Mouse (Mus musculus) layer of hippocampus, adult 18-20 months (tissue): Measurements from ENCODE around the gene Bpifb9b. TPM values are rescaled to one million over a fixed set of nuclear protein-coding genes. Genes with fewer than 3 reads are reported as not detected.
A peak's percentile ranks its signal among the peaks of the same experiment; 100 is the strongest.
"Not testable (repeated sequence)": the region's sequence is repeated elsewhere in the genome, so short reads cannot be mapped to it uniquely, and the experiment has no call there.

Experiments used
- DNase-seq, 2 experiments: peaks; one replicate each; pipeline ENCODE4 v3.0.0; 2022; ENCODE audit warnings: low spot score in 2 of 2
- long read RNA-seq: library from polyadenylated mRNA; stranded (forward); transcript quantifications from one replicate; pipeline ENCODE4 v2.0.0, GENCODE M21; 2021
- total RNA-seq, 2 experiments: library from RNA; stranded (reverse); gene quantifications; 2 replicates each; pipeline ENCODE4 v1.2.3; 2021

Bpifb9b gene
- not detected for total RNA-seq
- long read RNA-seq = 0 reads

GRCm38 (mm10) chr2:154306927-154307326 lies at the start of gene Bpifb9b:
Bpifb9b (plus strand) TSS chr2:154307227.
- not testable (repeated sequence) for DNase-seq

- not testable (repeated sequence) for DNase-seq
These were observed 49.5 kb upstream of the Bpifb9b start, which contains the start of gene Bpifb9a for GRCm38 (mm10) chr2:154257554-154257953. Bpifb9a (plus strand) TSS chr2:154257854.

DNA sequence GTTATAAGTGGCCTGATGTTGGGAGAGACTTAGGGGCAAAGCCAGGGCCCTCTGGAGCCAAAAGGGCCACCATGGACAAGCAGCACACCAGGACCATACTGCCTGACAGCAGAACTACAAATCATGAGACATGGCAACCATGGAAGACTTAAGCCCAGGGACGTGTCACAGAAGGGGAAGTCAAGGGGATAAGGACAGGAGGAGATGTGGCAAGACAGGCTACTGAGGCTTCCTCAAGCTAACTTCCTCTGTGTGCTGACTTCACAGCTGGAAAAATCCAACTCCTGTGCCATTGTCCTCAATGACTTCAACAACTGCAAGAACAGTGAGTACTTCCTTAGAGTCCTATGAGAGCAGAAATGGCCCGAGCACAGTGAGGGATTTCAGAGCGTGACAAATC lies 42.6 kb upstream of the Bpifb9b start:
- not testable (repeated sequence) for DNase-seq

- DNase-seq = not testable (repeated sequence)
These were observed 15.2 kb upstream of the Bpifb9b start for GRCm38 (mm10) chr2:154291866-154292265.

GRCm38 (mm10) chr2:154292833-154293232 lies 14.2 kb upstream of the Bpifb9b start:
- DNase-seq = no peak

DNA sequence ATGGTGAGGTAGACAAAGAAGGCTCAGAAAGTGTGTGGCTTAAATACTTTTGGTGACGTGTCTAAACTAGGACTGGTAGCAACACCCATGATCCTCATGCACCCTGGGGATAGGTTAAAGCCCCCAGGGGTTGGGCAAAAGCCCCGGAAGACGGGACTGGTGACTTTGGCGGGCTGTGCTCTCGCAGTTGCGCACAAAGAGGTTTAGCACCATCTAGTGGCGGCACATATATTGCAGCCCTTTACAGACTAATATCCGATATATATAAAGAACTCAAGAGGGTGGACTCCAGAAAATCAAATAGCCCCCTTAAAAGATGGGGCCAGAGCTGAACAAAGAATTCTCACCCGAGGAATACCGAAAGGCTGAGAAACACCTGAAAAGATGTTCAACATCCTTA lies 12.3 kb upstream of the Bpifb9b start:
- peak; percentile 9 to 61 for DNase-seq

- DNase-seq = peak; percentile 12 to 70
These were observed 6.5 kb upstream of the Bpifb9b start for GRCm38 (mm10) chr2:154300496-154300895.

DNA sequence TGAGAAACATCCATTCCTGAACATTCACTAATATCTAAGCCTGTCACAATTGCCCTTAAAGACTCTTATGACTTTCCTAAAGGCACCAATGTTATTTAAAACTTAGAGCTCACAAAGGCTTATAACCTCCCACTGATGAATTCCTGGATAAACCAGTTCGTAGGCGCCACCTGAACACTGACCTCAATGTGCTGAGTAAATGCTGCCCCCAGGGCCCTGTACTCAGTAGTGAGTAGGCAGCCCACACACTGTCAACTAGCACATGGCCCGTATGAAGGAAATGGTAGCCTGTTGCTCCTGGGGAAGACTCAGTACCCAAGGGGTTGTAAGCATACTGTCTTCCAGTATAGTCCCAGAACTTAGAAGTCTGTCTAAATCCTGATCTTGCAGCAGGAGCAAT lies 5.3 kb upstream of the Bpifb9b start:
- DNase-seq = no peak

DNA sequence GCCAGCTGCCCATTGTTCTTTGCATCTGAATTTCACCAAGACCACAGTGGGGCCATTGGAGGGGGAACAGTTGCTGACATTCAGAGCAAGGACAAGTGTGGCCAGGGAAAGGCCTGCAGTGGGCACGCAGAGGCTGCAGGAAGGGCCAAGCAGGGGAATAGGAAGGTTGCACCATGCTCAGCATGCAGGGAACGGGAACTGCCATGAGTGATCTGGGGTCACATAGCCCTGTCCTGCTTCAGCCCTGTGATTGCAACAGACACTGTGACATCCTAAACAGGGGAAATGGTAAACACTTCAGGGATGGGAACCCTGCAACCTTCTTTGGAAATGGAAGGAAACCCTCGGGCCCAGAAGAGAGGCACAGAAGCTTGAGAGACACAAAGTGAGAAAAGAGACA lies 2.4 kb upstream of the Bpifb9b start:
- DNase-seq = not testable (repeated sequence)

DNA sequence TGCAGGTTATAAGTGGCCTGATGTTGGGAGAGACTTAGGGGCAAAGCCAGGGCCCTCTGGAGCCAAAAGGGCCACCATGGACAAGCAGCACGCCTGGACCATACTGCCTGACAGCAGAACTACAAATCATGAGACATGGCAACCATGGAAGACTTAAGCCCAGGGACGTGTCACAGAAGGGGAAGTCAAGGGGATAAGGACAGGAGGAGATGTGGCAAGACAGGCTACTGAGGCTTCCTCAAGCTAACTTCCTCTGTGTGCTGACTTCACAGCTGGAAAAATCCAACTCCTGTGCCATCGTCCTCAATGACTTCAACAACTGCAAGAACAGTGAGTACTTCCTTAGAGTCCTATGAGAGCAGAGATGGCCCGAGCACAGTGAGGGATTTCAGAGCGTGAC lies 6.7 kb downstream of the Bpifb9b start:
- DNase-seq = not testable (repeated sequence)

DNA sequence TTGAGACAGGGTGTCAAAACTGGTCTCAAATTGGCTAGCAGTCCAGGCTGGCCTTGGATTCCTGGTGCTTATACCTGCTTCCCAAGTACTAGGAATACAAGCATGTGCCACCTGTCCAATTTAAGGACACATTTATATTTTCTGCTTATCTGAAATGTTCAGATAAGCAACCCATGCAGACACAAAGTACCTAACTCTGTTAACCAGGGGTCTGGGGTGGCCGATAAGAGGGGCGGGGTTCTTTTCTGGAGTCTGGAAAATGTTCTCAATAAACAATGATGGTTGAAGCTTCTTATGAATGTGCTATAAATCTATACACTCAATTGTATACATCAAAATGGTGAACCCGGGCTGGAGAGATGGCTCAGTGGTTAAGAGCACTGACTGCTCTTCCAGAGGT lies 19.8 kb downstream of the Bpifb9b start:
- DNase-seq = no peak

GRCm38 (mm10) chr2:154335572-154335971 lies 28.5 kb downstream of the Bpifb9b start:
- DNase-seq = no peak

DNA sequence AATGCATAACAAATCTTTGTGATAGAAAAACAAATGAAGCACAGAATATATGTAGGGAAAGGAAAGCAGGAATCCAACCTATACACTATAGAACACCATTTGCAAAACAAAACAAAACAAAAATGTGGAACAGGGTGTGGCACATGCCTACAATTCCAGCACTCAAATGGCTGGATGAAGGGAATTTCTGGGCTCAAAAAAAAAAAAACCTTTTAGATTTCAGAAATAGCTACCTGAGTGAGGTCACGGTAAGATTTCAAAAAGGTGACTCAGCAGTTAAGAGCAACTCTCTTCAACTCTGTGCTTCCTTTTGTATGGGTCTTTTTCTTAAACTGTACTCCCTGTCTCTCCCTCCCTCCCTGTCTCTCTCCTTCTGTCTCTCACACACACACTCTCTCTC lies 31.1 kb downstream of the Bpifb9b start:
- DNase-seq = no peak

DNA sequence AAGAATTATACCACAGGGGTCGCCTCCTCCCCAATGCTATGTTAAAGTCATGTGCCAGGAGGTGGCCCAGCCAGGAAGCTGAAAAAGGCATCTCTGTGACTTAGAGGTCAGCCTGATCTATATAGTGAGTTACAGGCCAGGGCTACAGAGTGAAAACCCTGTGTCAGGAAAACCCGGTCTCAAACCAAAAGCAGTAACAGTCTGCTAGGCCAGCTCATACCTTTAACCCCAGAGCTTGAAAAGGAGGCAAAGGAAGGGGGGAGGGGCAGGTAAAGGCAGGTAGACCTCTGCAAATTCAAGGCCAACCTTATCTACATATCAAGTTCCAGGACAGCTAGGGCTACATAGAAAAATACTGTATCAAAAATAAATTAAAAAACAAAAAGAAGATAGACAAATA lies 32.3 kb downstream of the Bpifb9b start:
- no peak for DNase-seq

GRCm38 (mm10) chr2:154348152-154348551 lies 41.1 kb downstream of the Bpifb9b start:
- no peak for DNase-seq

DNA sequence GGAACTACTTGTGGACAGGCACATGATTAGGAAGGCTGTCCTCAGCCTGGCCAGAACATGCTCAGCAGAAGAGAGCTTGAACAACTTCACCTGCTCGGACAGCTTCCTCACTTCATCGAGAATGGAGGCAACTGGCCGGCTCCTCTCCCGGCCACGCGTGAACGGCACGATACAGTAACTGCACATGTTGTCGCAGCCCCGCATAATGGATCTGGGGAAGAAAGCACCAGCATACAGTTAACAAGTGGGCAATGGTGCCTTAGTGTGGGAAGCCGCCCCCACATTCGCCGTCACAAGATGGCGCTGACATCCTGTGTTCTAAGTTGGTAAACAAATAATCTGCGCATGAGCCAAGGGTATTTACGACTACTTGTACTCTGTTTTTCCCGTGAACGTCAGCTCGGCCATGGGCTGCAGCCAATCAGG lies 47.0 kb downstream of the Bpifb9b start:
- DNase-seq = peak in 1 of 2 experiments; percentile 26

DNA sequence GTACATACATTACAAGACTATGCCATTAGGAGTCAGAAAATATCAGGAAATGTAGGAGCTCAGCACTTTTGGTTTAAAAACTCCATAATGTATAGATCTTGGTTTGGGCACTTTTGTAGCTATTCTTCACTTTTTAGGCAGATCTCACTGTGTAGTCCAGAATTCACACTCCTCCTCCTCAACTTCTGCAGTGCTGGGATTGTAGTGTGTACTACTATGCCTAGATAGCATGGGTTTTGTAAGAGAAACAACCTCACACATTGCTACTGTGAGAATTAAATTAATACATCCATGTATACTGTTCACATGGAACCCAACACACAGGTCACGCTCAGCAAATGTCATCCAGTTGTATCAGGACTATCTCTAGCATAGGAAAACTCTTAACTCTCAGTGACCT lies 60.5 kb downstream of the Bpifb9b start:
- DNase-seq = no peak

Other genes with a start within 250 kb of the Bpifb9b start
- not detected for gene Bpifa3, start 176.9 kb upstream of the Bpifb9b start, total RNA-seq
- not detected for gene Bpifa1, start 164.3 kb upstream of the Bpifb9b start, total RNA-seq
- gene Bpifa5, start 144.6 kb upstream of the Bpifb9b start, total RNA-seq = not detected
- under 1 TPM; 0.12 to 0.15 TPM for gene Bpifb1, start 116.4 kb upstream of the Bpifb9b start, total RNA-seq
- not detected for gene Bpifb5, start 83.5 kb upstream of the Bpifb9b start, total RNA-seq
- not detected for gene Bpifb9a, start 49.4 kb upstream of the Bpifb9b start, total RNA-seq
- 10 to 100 TPM; 14.8 to 14.9 TPM for gene Cdk5rap1, start 65.8 kb downstream of the Bpifb9b start, total RNA-seq
- gene Snta1, start 100.9 kb downstream of the Bpifb9b start, total RNA-seq = 10 to 100 TPM; 45.3 to 47.7 TPM
- gene Cbfa2t2, start 129.3 kb downstream of the Bpifb9b start, total RNA-seq = 10 to 100 TPM; 47.9 to 48.9 TPM
- gene 1700003F12Rik, start 239.9 kb downstream of the Bpifb9b start, total RNA-seq = under 1 TPM in 1 of 2 experiments, not detected in 1; 0.47 TPM
- not detected for gene Actl10, start 244.5 kb downstream of the Bpifb9b start, total RNA-seq